Mouse (Mus musculus) limb, embryonic 14.5 days (tissue): ENCODE measurements around the gene Pspc1. TPM values are rescaled to one million over a fixed set of nuclear protein-coding genes. Genes with fewer than 3 reads are reported as not detected.
A peak's percentile ranks its signal among the peaks of the same experiment; 100 is the strongest.

Experiments
- ATAC-seq: fragments of 200-750 bp; cut with Nextera tagmentation; 2 replicates; pipeline ENCODE4 v1.8.0; 2017; ENCODE audit warnings: low read depth, moderate number of reproducible peaks, moderate TSS enrichment; ENCODE audit not compliant: low FRiP score
- DNase-seq: peaks from one replicate; pipeline ENCODE4 v3.0.0-alpha.2; 2015; ENCODE audit warnings: low spot score
- H3K27ac ChIP-seq: fragments of 300-500 bp; sonication (generic); replicated peaks from 2 replicates; pipeline ENCODE4 v1.5.1; 2014; ENCODE audit warnings: low read depth, mild to moderate bottlenecking, low read length, moderate library complexity, mixed read lengths
- H3K27me3 ChIP-seq: fragments of 300-500 bp; sonication (generic); 2 replicates; pipeline ENCODE4 v1.6.1; 2014; ENCODE audit warnings: low read length, mixed read lengths; ENCODE audit not compliant: control insufficient read depth, insufficient read depth
- H3K36me3 ChIP-seq: fragments of 300-500 bp; sonication (generic); 2 replicates; pipeline ENCODE4 v1.6.1; 2014; ENCODE audit warnings: mild to moderate bottlenecking, low read length, moderate library complexity, mixed read lengths; ENCODE audit not compliant: control insufficient read depth, insufficient read depth
- H3K4me1 ChIP-seq: fragments of 300-500 bp; sonication (generic); 2 replicates; pipeline ENCODE4 v1.6.1; 2014; ENCODE audit warnings: antibody characterized with exemption, low read length, mixed read lengths; ENCODE audit not compliant: control insufficient read depth, insufficient read depth
- H3K4me2 ChIP-seq: fragments of 300-500 bp; sonication (generic); replicated peaks from 2 replicates; pipeline ENCODE4 v1.6.1; 2014; ENCODE audit warnings: low read depth, mild to moderate bottlenecking, low read length, moderate library complexity; ENCODE audit not compliant: severe bottlenecking
- H3K4me3 ChIP-seq: fragments of 300-500 bp; sonication (generic); replicated peaks from 2 replicates; pipeline ENCODE4 v1.5.1; 2014; ENCODE audit warnings: low read length
- H3K9ac ChIP-seq: fragments of 300-500 bp; sonication (generic); 2 replicates; pipeline ENCODE4 v1.6.1; 2014; ENCODE audit warnings: mild to moderate bottlenecking, low read depth, low read length, moderate library complexity; ENCODE audit not compliant: severe bottlenecking
- H3K9me3 ChIP-seq: fragments of 300-500 bp; sonication (generic); 2 replicates; pipeline ENCODE4 v1.6.1; 2016; ENCODE audit warnings: low read length; ENCODE audit not compliant: control insufficient read depth
- POLR2A ChIP-seq: fragments of 200-500 bp; IDR thresholded peaks from 2 replicates; pipeline ENCODE4 v1.8.0; 2012; ENCODE audit warnings: inconsistent platforms, mild to moderate bottlenecking, moderate library complexity, borderline replicate concordance; ENCODE audit not compliant: insufficient read depth, insufficient read length; ENCODE audit errors: extremely low read depth
- WGBS: fragments of 180-500 bp; shearing (Covaris S2); extraction: QIAGEN DNeasy Blood & Tissue Kit; methylation state at CpG from one replicate; pipeline ENCODE4 v1.1.7; 2014; 5-methylcytosine and 5-hydroxymethylcytosine counted together
- polyA plus RNA-seq, 2 experiments: library from polyadenylated mRNA; depleted of rRNA in 1 of 2; stranded (reverse) in 1 of 2; unstranded in 1 of 2; fragments of >200 nt; fragmentation: Nextera tagmentation in 1 of 2; extraction: Ambion mirVana in 1 of 2; gene quantifications; 2 replicates each; pipeline versions ENCODE4 v1.2.1 to v1.2.3; 2012 to 2014

The Pspc1 gene
- polyA plus RNA-seq (2012; rRNA removed) = 27.1 and 41.5 TPM in 2 replicates
- polyA plus RNA-seq (2014; fragmentation: Nextera tagmentation; extraction: Ambion mirVana) = 23.8 and 26.4 TPM in 2 replicates

GRCm38 (mm10) chr14:56778200-56778932, at the start of gene Pspc1:
Gene Pspc1 (minus strand): TSS chr14:56778316.
- Histone ChIP-seq H3K4me2 (peak within 1 kb of the TSS; percentile 73), H3K9ac (peak within 1 kb of the TSS; percentile 84), H3K36me3 (no peaks in the 10 kb centered on the region), H3K9me3 (no peaks in the 10 kb centered on the region), H3K27ac (peak within 1 kb of the TSS; percentile 95), H3K4me1 (peaks cover 20% of the 10 kb centered on the region), H3K27me3 (no peaks in the 10 kb centered on the region), H3K4me3 (peak within 1 kb of the TSS; percentile 97)
- WGBS = under 1% methylated on average over 36 of the region's 36 CpGs
- ATAC-seq (peak; percentile 97), DNase-seq (peak; percentile 99)
- TF ChIP-seq POLR2A = peak; percentile 77; the same call in 1 of the 2 replicates

GRCm38 (mm10) chr14:56824562-56824961, 46.4 kb upstream of the Pspc1 start:
- H3K4me3 ChIP-seq = no peak overlapping the region
- no peaks in the 10 kb centered on the region for H3K4me1 ChIP-seq
- H3K9ac ChIP-seq = no peak overlapping the region
- H3K27ac ChIP-seq = no peak overlapping the region
- no peaks in the 10 kb centered on the region for H3K27me3 ChIP-seq
- no peak for TF ChIP-seq POLR2A
- ATAC-seq = no peak
- no peak overlapping the region for H3K4me2 ChIP-seq
- H3K9me3 ChIP-seq = no peaks in the 10 kb centered on the region
- H3K36me3 ChIP-seq = no peaks in the 10 kb centered on the region
- DNase-seq = no peak

GRCm38 (mm10) chr14:56817616-56818015, 39.5 kb upstream of the Pspc1 start:
- H3K9ac ChIP-seq = no peak overlapping the region
- ATAC-seq (no peak), DNase-seq (peak; percentile 14)
- H3K36me3 ChIP-seq = no peaks in the 10 kb centered on the region
- H3K9me3 ChIP-seq = no peaks in the 10 kb centered on the region
- no peak overlapping the region for H3K4me2 ChIP-seq
- H3K27ac ChIP-seq = no peak overlapping the region
- no peak overlapping the region for H3K4me3 ChIP-seq
- H3K27me3 ChIP-seq = no peaks in the 10 kb centered on the region
- no peak for TF ChIP-seq POLR2A
- 16% methylated on average over 11 of the region's 11 CpGs for WGBS
- H3K4me1 ChIP-seq = peaks cover 6% of the 10 kb centered on the region

GRCm38 (mm10) chr14:56817131-56817530, 39.0 kb upstream of the Pspc1 start:
- Histone ChIP-seq H3K4me1 (peaks cover 6% of the 10 kb centered on the region), H3K9ac (no peak overlapping the region), H3K27ac (no peak overlapping the region), H3K27me3 (no peaks in the 10 kb centered on the region), H3K36me3 (no peaks in the 10 kb centered on the region), H3K9me3 (no peaks in the 10 kb centered on the region), H3K4me3 (no peak overlapping the region), H3K4me2 (no peak overlapping the region)
- WGBS = 69% methylated on average over 4 of the region's 4 CpGs
- no peak for TF ChIP-seq POLR2A
- DNase-seq (peak; percentile 20), ATAC-seq (no peak)

- Histone ChIP-seq H3K9me3 (no peaks in the 10 kb centered on the region), H3K4me1 (peaks cover 6% of the 10 kb centered on the region), H3K36me3 (no peaks in the 10 kb centered on the region), H3K4me2 (no peak overlapping the region), H3K27me3 (no peaks in the 10 kb centered on the region), H3K27ac (no peak overlapping the region), H3K4me3 (no peak overlapping the region), H3K9ac (no peak overlapping the region)
- no peak for TF ChIP-seq POLR2A
- 84% methylated on average over 4 of the region's 4 CpGs for WGBS
- ATAC-seq (no peak), DNase-seq (no peak)
These were observed 38.4 kb upstream of the Pspc1 start for GRCm38 (mm10) chr14:56816541-56816940.
